In genomic region chr15:99411747-99412146, GRCm38 (mm10) we compare ENCODE assay signal across 13 mouse cellular contexts. TPM values are rescaled to one million over a fixed set of nuclear protein-coding genes. Genes with fewer than 3 reads are reported as not detected.
DNase-seq lines count a peak whose midpoint lies in the region; ATAC-seq and TF ChIP-seq lines count a peak whose summit lies in the region.
"Had no signal": no experiment of that assay in that cellular context is flagged by ENCODE, and none has a peak within 500 bp of the region (broad histone marks: within the 10 kb centered on the region; RNA-seq: fewer than 3 reads in every experiment).

No protein-coding gene starts in this region.

- TF ChIP-seq CTCF in intestine, postnatal 0 days (IDR thresholded peaks at IDR 0.05; ENCODE audit: low read depth), result peak; percentile 48
- no peak for TF ChIP-seq CTCF in olfactory bulb, adult 2 months (IDR thresholded peaks at IDR 0.05; ENCODE audit: insufficient read depth, low read depth, low read length)

- no peak overlapping the region for H3K4me2 ChIP-seq in intestine, postnatal 0 days (replicated peaks; ENCODE audit: low read depth)
- no peak overlapping the region for H3K4me2 ChIP-seq in intestine, embryonic 15.5 days (replicated peaks)
- no peak overlapping the region for H3K4me2 ChIP-seq in midbrain, embryonic 14.5 days (ENCODE audit: low read length)
- no peak overlapping the region for H3K4me2 ChIP-seq in midbrain, embryonic 11.5 days
- H3K4me2 ChIP-seq in forebrain, embryonic 13.5 days, result no peak overlapping the region
- H3K4me2 ChIP-seq: forebrain, embryonic 15.5 days; liver, embryonic 15.5 days; neural tube, embryonic 15.5 days had no signal

- no peak overlapping the region for H3K9ac ChIP-seq in intestine, postnatal 0 days (ENCODE audit: low read depth, low read length)
- H3K9ac ChIP-seq in intestine, embryonic 15.5 days, result no peak overlapping the region
- no peak overlapping the region for H3K9ac ChIP-seq in midbrain, embryonic 14.5 days (replicated peaks; ENCODE audit: low read length)
- H3K9ac ChIP-seq in midbrain, embryonic 11.5 days (ENCODE audit: low read length), result no peak overlapping the region
- no peak overlapping the region for H3K9ac ChIP-seq in forebrain, embryonic 13.5 days
- H3K9ac ChIP-seq: forebrain, embryonic 15.5 days; liver, embryonic 15.5 days; neural tube, embryonic 15.5 days had no signal

- TF ChIP-seq POLR2A in olfactory bulb, adult 2 months (IDR thresholded peaks at IDR 0.05; ENCODE audit: insufficient read depth, low read depth, low read length), result no peak

- H3K27me3 ChIP-seq in intestine, postnatal 0 days (replicated peaks; ENCODE audit: control insufficient read depth, insufficient read depth, low read length), result no peaks in the 10 kb centered on the region
- no peaks in the 10 kb centered on the region for H3K27me3 ChIP-seq in intestine, embryonic 15.5 days (replicated peaks)
- no peaks in the 10 kb centered on the region for H3K27me3 ChIP-seq in midbrain, embryonic 14.5 days (ENCODE audit: control insufficient read depth, insufficient read depth, low read length)
- no peaks in the 10 kb centered on the region for H3K27me3 ChIP-seq in midbrain, embryonic 11.5 days (ENCODE audit: control insufficient read depth, insufficient read depth, low read length)
- H3K27me3 ChIP-seq in forebrain, embryonic 13.5 days, result no peaks in the 10 kb centered on the region
- H3K27me3 ChIP-seq: forebrain, embryonic 15.5 days; liver, embryonic 15.5 days; neural tube, embryonic 15.5 days had no signal

- no peaks in the 10 kb centered on the region for H3K9me3 ChIP-seq in intestine, postnatal 0 days (ENCODE audit: control insufficient read depth)
- H3K9me3 ChIP-seq in intestine, embryonic 15.5 days, result no peaks in the 10 kb centered on the region
- no peaks in the 10 kb centered on the region for H3K9me3 ChIP-seq in midbrain, embryonic 14.5 days (ENCODE audit: control insufficient read depth, low read length)
- H3K9me3 ChIP-seq in midbrain, embryonic 11.5 days (ENCODE audit: control insufficient read depth, low read length), result no peaks in the 10 kb centered on the region
- no peaks in the 10 kb centered on the region for H3K9me3 ChIP-seq in forebrain, embryonic 13.5 days (replicated peaks)
- H3K9me3 ChIP-seq: forebrain, embryonic 15.5 days; hindbrain, embryonic 10.5 days; liver, embryonic 15.5 days; neural tube, embryonic 15.5 days had no signal

- WGBS in intestine, postnatal 0 days, result 60% methylated on average over 14 of the region's 14 CpGs
- WGBS in intestine, embryonic 15.5 days, result 59% methylated on average over 14 of the region's 14 CpGs
- 63% methylated on average over 14 of the region's 14 CpGs for WGBS in midbrain, embryonic 14.5 days
- 65% methylated on average over 14 of the region's 14 CpGs for whole genome bisulfite sequencing in midbrain, embryonic 11.5 days
- WGBS in olfactory bulb, adult 2 months, result 36% methylated on average over 14 of the region's 14 CpGs
- WGBS in forebrain, embryonic 13.5 days, result 70% methylated on average over 14 of the region's 14 CpGs

- H3K4me1 ChIP-seq in intestine, postnatal 0 days (replicated peaks; ENCODE audit: control insufficient read depth, insufficient read depth, low read length), result no peaks in the 10 kb centered on the region
- H3K4me1 ChIP-seq in intestine, embryonic 15.5 days (replicated peaks), result 0 out of 2 replicates have a peak, but pooled peaks cover 4% of the 10 kb centered on the region
- H3K4me1 ChIP-seq in midbrain, embryonic 14.5 days (ENCODE audit: control insufficient read depth, insufficient read depth, low read length), result no peaks in the 10 kb centered on the region
- no peaks in the 10 kb centered on the region for H3K4me1 ChIP-seq in midbrain, embryonic 11.5 days (ENCODE audit: control insufficient read depth, insufficient read depth, low read length)
- H3K4me1 ChIP-seq in olfactory bulb, adult 2 months (ENCODE audit: control insufficient read depth, insufficient read depth, low read length), result peaks cover 13% of the 10 kb centered on the region
- no peaks in the 10 kb centered on the region for H3K4me1 ChIP-seq in forebrain, embryonic 13.5 days

- H3K4me3 ChIP-seq in intestine, postnatal 0 days (ENCODE audit: low read depth, low read length), result no peak overlapping the region
- H3K4me3 ChIP-seq in intestine, embryonic 15.5 days (replicated peaks), result no peak overlapping the region
- no peak overlapping the region for H3K4me3 ChIP-seq in midbrain, embryonic 14.5 days (replicated peaks; ENCODE audit: low read depth, low read length)
- no peak overlapping the region for H3K4me3 ChIP-seq in midbrain, embryonic 11.5 days (ENCODE audit: low read depth, low read length)
- no peak overlapping the region for H3K4me3 ChIP-seq in olfactory bulb, adult 2 months (ENCODE audit: insufficient read depth, low read depth, low read length)
- H3K4me3 ChIP-seq in forebrain, embryonic 13.5 days, result no peak overlapping the region
- H3K4me3 ChIP-seq: forebrain, embryonic 15.5 days; hindbrain, embryonic 10.5 days; liver, embryonic 15.5 days; neural tube, embryonic 15.5 days had no signal

- ATAC-seq in intestine, postnatal 0 days, result no peak
- ATAC-seq in intestine, embryonic 15.5 days, result no peak
- no peak for ATAC-seq in midbrain, embryonic 14.5 days (ENCODE audit: low FRiP score, low TSS enrichment)
- ATAC-seq in midbrain, embryonic 11.5 days (ENCODE audit: low FRiP score), result no peak
- no peak for ATAC-seq in forebrain, embryonic 13.5 days
- ATAC-seq: forebrain, embryonic 15.5 days had no signal

- H3K27ac ChIP-seq in intestine, postnatal 0 days (ENCODE audit: low read depth, low read length), result no peak overlapping the region
- H3K27ac ChIP-seq in intestine, embryonic 15.5 days, result no peak overlapping the region
- H3K27ac ChIP-seq in midbrain, embryonic 14.5 days (replicated peaks; ENCODE audit: low read depth, low read length), result no peak overlapping the region
- H3K27ac ChIP-seq in midbrain, embryonic 11.5 days (ENCODE audit: low read depth, low read length), result no peak overlapping the region
- 0 out of 2 replicates have a peak overlapping the region, but pooled peaks have one; percentile 17 for H3K27ac ChIP-seq in olfactory bulb, adult 2 months (ENCODE audit: insufficient read depth, low read depth, low read length)
- no peak overlapping the region for H3K27ac ChIP-seq in forebrain, embryonic 13.5 days
- H3K27ac ChIP-seq: forebrain, embryonic 15.5 days; hindbrain, embryonic 10.5 days; liver, embryonic 15.5 days had no signal

- peak; percentile 19 for DNase-seq in embryo, embryonic 10.5 days (ENCODE audit: low spot score)
- no peak for DNase-seq in embryo, embryonic 11 days
- DNase-seq in midbrain, embryonic 14.5 days, result peak; percentile 31
- DNase-seq in midbrain, embryonic 11.5 days (ENCODE audit: low spot score, missing footprints), result no peak
- DNase-seq: cerebellum, postnatal 36 days had no signal

- H3K36me3 ChIP-seq in intestine, postnatal 0 days (ENCODE audit: control insufficient read depth, insufficient read depth), result peaks cover 37% of the 10 kb centered on the region
- H3K36me3 ChIP-seq in intestine, embryonic 15.5 days, result peaks cover 30% of the 10 kb centered on the region
- peaks cover 38% of the 10 kb centered on the region for H3K36me3 ChIP-seq in midbrain, embryonic 14.5 days (ENCODE audit: control insufficient read depth, insufficient read depth, low read length)
- peaks cover 15% of the 10 kb centered on the region for H3K36me3 ChIP-seq in midbrain, embryonic 11.5 days (ENCODE audit: control insufficient read depth, insufficient read depth, low read length)
- peaks cover 37% of the 10 kb centered on the region for H3K36me3 ChIP-seq in forebrain, embryonic 13.5 days (ENCODE audit: poor library complexity, severe bottlenecking)

RNA-seq across cellular contexts. Expression of gene Tmbim6, which starts 19.1 kb away (rescaled TPM):
- 1,126 and 1,190 TPM in 2 replicates for polyA plus RNA-seq in intestine, postnatal 0 days (2015; fragmentation: Nextera tagmentation; extraction: Ambion mirVana)
- 530 and 607 TPM in 2 replicates for polyA plus RNA-seq in intestine, embryonic 15.5 days (2015; fragmentation: Nextera tagmentation; extraction: Ambion mirVana)
- polyA plus RNA-seq in midbrain, embryonic 14.5 days (2014; fragmentation: Nextera tagmentation; extraction: Ambion mirVana), result 233 and 255 TPM in 2 replicates
- polyA plus RNA-seq in midbrain, embryonic 11.5 days (2014; fragmentation: Nextera tagmentation; extraction: Ambion mirVana), result 228 and 248 TPM in 2 replicates
- 839 TPM in 1 of 2 replicates, not detected in the other for polyA plus RNA-seq in olfactory bulb, adult 2 months (2012; ENCODE audit: insufficient read depth, insufficient read length, low replicate concordance, missing spikeins)
- 227 and 249 TPM in 2 replicates for polyA plus RNA-seq in forebrain, embryonic 13.5 days (2015; fragmentation: Nextera tagmentation; extraction: Ambion mirVana)

RNA-seq across cellular contexts. Expression of gene Fmnl3, which starts 41.5 kb away (rescaled TPM):
- polyA plus RNA-seq in intestine, postnatal 0 days (2015; fragmentation: Nextera tagmentation; extraction: Ambion mirVana), result 5.6 and 5.9 TPM in 2 replicates
- 16.3 and 17.3 TPM in 2 replicates for polyA plus RNA-seq in intestine, embryonic 15.5 days (2015; fragmentation: Nextera tagmentation; extraction: Ambion mirVana)
- polyA plus RNA-seq in midbrain, embryonic 14.5 days (2014; fragmentation: Nextera tagmentation; extraction: Ambion mirVana), result 6.1 and 7.5 TPM in 2 replicates
- 8.6 and 8.9 TPM in 2 replicates for polyA plus RNA-seq in midbrain, embryonic 11.5 days (2014; fragmentation: Nextera tagmentation; extraction: Ambion mirVana)
- not detected in 2 replicates for polyA plus RNA-seq in olfactory bulb, adult 2 months (2012; ENCODE audit: insufficient read depth, insufficient read length, low replicate concordance, missing spikeins)
- 8.1 and 8.2 TPM in 2 replicates for polyA plus RNA-seq in forebrain, embryonic 13.5 days (2015; fragmentation: Nextera tagmentation; extraction: Ambion mirVana)

RNA-seq across cellular contexts. Expression of gene Nckap5l, which starts 45.8 kb away (rescaled TPM):
- 1.8 and 2.1 TPM in 2 replicates for polyA plus RNA-seq in intestine, postnatal 0 days (2015; fragmentation: Nextera tagmentation; extraction: Ambion mirVana)
- 4.7 and 5.9 TPM in 2 replicates for polyA plus RNA-seq in intestine, embryonic 15.5 days (2015; fragmentation: Nextera tagmentation; extraction: Ambion mirVana)
- polyA plus RNA-seq in midbrain, embryonic 14.5 days (2014; fragmentation: Nextera tagmentation; extraction: Ambion mirVana), result 16.8 and 17.6 TPM in 2 replicates
- 8.0 and 9.4 TPM in 2 replicates for polyA plus RNA-seq in midbrain, embryonic 11.5 days (2014; fragmentation: Nextera tagmentation; extraction: Ambion mirVana)
- not detected in 2 replicates for polyA plus RNA-seq in olfactory bulb, adult 2 months (2012; ENCODE audit: insufficient read depth, insufficient read length, low replicate concordance, missing spikeins)
- polyA plus RNA-seq in forebrain, embryonic 13.5 days (2015; fragmentation: Nextera tagmentation; extraction: Ambion mirVana), result 9.3 and 13.4 TPM in 2 replicates

Comparison
In these comparisons a context has a peak if more than half of its experiments do, and no peak if none do; other contexts are left out.
1. DNase-seq: peak in embryo, embryonic 10.5 days (single experiment) and midbrain, embryonic 14.5 days (single experiment); none in embryo, embryonic 11 days (single experiment) and midbrain, embryonic 11.5 days (single experiment).